Mouse (Mus musculus): ENCODE measurements at regions not wholly inside any gene's neighbourhood (a gene's known extent, or its start where the extent isn't known, plus 50 kb on each side); places are given as distances from the start of the nearest gene placed in this dataset.

DNA sequence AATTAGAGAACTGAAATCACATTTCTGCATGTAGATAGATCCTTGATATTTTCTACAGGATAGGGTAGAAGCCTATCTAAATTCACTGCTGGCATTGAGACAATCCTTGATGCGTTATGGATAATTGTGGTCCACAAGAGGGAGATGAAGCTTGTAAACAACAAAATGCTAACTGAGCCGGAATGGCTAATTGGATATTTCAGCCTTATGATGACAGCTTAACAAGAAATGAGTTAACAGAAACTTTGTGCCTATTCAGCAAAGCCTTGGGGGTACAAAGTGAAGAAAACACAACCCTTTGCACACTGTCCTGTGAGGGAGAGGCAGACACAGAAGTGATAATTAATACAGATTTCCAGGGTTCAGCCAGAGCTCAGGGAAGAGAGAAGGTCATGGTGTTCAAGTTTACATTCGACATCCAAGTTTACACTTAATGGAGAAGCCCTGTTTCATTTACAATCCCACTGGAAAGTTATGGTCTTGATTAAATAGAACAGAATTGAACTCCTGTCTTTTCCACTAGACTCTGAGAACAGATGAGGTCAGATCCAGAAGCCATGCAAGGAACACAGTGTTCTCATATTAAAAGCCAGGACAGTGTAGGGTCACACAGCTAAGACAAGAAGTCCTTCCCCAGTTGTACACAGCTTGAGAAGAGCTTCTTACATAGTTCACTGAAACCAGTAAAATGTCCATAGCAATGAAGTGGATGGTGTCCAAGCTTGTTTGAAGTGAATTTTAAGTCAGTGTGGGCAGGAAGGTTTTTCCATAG, 377.3 kb upstream of the Cd180 start:
- intact Hi-C loops (cut with DNase I), result no loop called here
- no peak for DNase-seq (ENCODE audit: low spot score in 2 of 2)

DNA sequence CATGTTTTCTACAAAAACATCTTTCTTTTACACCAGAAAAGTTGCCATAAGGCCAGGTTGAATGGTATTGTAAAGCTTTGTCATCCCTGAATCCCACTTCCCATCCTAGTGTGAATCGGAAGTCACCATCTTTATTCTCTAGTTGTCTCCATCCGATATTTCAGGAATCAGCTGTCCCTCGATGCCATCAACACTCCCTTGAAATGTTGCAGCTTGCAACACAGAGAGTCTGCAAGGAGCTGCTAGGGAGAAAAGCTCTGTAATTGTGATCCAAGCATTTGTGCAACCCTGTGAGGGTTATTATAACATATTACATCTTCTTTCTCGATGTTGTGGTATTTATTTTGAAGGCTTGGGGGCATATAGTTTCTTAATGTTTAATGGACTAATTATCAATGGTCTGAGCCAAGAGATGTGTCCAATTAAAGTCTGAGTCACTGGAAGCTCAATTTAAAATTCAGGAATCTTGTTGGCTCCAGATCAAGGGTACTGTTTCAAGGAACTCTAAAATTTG, 374.4 kb upstream of the Cd180 start:
- intact Hi-C loops (cut with DNase I), result no loop called here
- no peak for DNase-seq (ENCODE audit: low spot score in 2 of 2)

DNA sequence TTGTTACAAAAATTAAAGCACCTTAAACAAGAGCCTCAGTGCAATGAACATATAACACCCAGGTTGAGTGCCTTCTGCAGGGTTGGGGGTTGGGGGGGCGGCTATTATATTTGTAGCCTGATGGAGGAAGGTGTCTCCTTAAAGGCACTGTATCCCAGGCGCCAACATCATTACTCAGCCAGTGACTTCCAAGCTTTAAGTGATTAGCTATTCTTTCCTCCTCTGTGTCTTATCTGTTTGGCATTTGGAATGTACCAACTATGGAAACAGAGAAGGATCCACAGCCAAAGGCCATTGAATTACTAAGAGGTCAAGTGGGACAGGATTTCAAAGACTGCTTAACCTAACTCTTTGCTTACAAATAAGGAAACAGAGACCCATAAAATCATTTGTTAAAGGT, 373.9 kb upstream of the Cd180 start:
- intact Hi-C loops (cut with DNase I), result no loop called here

DNA sequence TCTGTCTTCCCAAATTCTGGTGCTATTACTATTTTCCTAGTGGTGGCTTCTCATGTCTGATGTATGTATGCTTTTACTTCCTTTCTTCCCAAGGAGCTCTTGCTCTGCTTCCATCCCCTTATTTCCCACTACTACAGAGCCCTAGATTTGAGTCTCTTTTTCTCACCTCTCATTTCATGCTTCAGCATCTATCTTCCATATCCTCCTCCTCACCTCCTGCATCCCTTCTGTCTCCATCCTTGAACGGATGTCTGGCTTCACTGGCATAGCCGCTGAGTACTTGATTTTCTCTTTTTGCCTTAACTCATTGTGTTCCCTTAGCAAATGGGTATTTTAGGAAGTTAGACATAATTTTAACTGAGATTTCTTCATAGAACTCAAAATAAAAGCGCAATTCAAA, 369.5 kb upstream of the Cd180 start:
- DNase-seq (ENCODE audit: low spot score in 2 of 2), result peak; percentile 5 to 84
- intact Hi-C loops (cut with DNase I), result loop anchor here (5.0 kb wide), 1 partner anchor 412 kb away; no protein-coding TSS in a partner anchor

More for the DNA sequence above, 373.9 kb upstream of the Cd180 start:
- DNase-seq (ENCODE audit: low spot score in 2 of 2), result no peak

DNA sequence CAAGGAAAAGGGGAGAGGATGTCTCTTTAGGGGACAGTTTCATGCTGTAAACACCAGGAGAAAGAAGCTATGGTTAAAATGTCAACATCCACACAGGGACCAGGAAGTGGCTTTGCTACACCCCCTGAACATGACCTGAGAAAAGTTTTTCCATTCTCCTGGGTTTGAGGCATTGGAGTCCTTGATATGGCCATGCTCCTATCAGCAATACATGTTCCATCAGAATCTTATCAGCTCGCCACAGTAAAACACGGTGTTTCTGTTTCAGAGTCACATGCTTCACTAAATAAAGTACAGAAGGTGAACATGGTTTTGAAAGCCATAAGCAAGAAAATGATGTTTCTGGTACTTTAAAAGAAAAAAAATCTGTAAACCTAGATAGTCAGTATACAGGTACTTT, 367.4 kb upstream of the Cd180 start:
- no peak for DNase-seq (ENCODE audit: low spot score in 2 of 2)
- intact Hi-C loops (cut with DNase I), result no loop called here

DNA sequence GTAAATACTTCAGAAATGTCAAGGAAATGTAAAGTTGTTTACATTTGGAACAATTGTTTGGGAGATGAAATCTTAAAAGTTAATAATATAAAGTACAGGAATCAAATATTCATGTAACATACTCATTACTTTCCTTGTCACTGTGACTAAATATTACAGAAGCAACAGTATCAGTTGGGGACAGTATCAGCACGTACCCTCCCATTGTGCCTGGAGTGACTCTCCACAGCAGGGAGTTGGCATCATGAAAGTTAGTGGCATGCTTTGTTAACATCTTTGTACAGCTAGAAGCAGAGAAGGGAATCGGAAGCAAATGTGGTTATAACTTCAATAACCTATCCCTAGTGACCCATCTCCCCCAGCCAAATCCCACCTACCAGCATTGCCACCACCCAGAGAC, 366.8 kb upstream of the Cd180 start:
- intact Hi-C loops (cut with DNase I), result no loop called here

DNA sequence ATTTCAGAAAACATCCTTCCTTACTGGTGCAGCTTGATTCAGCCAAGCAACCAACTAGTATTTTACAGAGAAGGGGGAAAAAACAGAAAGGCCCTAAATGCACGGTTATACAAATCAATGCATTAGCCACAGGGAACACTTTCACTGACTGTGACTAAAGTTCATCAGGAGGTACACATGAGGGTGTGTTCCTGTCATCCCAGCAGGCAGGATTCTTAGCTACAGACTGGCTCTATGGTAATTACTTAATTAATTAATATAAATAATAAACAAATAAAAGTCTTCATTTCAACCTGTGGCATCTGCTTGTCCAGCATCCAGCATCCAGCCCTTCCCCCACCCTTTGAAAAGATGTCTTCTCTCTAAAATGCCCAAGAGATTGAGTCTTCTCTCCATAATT, 359.7 kb upstream of the Cd180 start:
- peak in 1 of 2 experiments; percentile 3 for DNase-seq (ENCODE audit: low spot score in 2 of 2)
- intact Hi-C loops (cut with DNase I), result no loop called here

More for the DNA sequence above, 366.8 kb upstream of the Cd180 start:
- no peak for DNase-seq (ENCODE audit: low spot score in 2 of 2)

DNA sequence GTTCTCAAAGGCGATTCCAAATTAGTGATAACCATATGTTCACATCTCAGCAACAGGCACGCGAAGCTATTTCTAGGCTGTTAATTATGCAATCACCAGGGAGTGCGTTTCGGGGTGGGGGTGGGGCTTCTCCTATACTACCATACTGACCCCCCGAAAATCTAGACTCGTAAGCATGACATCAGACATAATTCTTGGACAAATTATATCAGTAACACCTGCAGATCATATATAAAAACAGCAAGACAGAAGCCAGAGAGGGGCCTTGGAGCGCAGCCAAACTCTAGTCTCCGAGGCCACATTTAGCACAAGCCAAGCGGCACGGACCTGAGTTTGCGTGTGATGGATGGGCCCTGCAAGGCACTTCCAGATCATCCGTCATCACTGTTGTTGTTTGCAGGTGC, 359.2 kb upstream of the Cd180 start:
- intact Hi-C loops (cut with DNase I), result no loop called here
- DNase-seq (ENCODE audit: low spot score in 2 of 2), result peak; percentile 44 to 56

DNA sequence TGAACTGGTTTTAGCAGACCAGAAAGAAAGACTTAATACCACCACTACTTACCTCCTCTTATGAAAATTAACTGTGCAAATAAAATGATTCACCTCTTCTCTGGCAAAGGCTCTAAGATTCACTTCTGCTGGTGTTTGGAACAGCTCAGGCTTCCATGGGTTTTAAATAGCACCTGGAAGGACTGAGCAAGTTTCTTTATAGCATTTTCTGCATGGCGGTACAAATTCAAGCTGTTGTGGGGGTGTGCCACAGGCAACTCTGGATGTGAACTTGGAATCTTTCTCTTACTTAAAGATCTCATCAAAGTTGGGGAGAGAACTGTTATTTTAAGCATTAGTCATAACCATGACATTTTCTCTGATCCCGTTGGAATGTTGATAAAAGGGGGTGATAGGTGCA, 350.1 kb upstream of the Cd180 start:
- intact Hi-C loops (cut with DNase I), result no loop called here
- DNase-seq (ENCODE audit: low spot score in 2 of 2), result peak; percentile 29 to 87

DNA sequence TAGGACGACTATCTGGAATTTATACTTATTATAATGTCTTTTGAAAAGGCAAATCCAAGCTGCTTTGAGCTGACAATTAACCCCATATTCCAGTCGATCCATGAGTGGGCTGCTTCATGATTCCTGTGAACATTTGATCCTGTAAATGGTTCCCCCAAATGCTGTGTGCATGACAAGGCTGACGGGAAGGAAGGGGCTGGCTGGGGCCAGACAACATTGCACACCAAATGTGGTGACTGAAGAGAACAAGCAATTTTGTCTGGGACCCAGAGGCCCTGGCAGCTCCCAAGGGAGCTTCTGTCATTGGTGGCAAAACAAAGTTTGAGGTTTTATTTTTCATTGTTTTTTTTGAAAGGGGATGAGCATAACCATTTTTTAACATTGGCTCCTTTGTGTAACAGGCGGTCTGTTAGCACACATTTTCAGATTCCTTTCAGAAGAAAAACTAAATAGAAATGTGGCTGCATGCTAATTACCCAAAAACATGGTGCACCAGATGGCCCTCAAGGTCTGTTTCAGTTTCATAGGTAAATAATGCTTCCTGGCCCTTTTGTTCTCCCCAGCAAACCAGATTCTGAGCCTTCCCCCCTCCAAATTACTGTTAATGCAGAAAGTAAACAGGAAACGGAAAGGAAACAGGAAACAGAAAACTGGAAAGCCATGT, 348.6 kb upstream of the Cd180 start:
- intact Hi-C loops (cut with DNase I), result no loop called here
- peak in 1 of 2 experiments; percentile 37 for DNase-seq (ENCODE audit: low spot score in 2 of 2)

DNA sequence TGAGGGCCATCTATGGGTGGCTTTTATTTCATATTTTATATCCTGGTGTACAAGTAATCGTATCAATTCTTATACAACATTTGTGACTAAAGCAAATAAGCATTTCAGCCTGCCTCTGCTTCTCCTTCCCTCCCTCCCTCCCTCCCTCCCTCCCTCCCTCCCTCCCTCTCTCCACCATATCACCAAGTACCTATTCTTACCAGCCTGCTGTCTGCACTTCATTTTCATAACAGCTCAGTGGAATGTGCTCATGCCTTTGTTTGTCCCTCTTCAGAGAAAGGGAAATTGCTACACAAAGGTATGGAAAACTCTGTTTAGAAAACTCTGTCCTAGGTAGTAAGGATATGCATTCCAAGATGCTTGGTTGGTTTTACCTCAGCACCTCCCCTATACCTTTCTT, 343.9 kb upstream of the Cd180 start:
- intact Hi-C loops (cut with DNase I), result no loop called here

DNA sequence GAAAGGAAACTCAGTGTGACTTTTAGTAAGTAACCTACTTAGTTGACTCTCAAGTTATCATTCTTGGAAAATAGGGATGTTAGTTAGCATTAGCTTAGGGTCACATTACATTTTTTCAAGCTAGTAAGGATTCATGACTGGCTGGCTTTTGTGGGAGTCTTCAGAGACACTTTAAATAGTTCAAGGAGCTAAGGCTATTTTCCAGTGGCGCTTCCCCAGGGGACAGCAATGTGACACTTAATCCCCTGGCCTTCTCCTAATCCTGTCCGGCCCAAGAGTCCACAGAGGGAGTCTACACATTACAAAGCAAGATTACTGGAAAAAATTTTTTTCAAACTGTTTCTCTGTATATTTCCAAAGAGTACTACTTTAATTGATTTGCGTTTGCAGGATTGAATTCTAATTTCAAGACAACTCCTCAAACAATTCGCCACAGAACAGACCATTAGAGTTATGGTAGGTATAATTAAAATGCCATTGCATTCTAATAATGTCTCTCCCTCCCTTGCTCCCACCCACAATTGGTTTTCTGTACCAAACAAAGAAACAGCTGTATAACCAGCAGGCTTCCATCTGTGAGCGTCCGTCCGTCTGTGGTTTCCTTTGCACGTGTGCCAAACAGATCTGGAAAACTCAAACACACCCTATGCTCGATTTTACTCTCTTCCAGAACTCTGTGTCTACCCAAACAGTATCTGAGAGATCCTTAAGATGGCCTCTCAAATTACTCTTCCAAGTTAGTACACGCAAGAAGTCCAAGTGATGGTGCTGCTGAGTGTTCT, 341.1 kb upstream of the Cd180 start:
- no peak for DNase-seq (ENCODE audit: low spot score in 2 of 2)
- intact Hi-C loops (cut with DNase I), result loop anchor here (10.0 kb wide), 1 partner anchor 107 kb away; no protein-coding TSS in a partner anchor

More for the DNA sequence above, 343.9 kb upstream of the Cd180 start:
- DNase-seq (ENCODE audit: low spot score in 2 of 2), result no peak

DNA sequence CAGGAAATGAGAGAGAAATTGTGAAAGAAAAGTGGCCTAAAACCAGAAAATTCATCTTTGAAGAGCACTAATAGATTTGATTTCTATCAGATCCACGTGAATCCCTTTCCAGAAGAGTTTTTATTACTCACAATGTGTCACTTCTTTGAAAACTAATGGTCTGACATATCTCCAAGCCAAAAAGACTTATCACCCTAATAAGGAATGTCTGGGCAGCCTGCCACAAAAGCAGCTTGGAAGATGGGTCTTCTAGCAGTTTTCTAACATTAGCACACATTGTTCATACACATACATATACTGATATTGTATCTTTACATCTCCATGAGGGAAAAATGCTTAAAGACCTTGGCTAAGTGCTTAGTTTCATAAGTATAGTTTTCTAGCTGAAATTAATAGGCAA, 337.8 kb upstream of the Cd180 start:
- intact Hi-C loops (cut with DNase I), result loop anchor here (10.0 kb wide), 1 partner anchor 111 kb away; no protein-coding TSS in a partner anchor
- no peak for DNase-seq (ENCODE audit: low spot score in 2 of 2)

DNA sequence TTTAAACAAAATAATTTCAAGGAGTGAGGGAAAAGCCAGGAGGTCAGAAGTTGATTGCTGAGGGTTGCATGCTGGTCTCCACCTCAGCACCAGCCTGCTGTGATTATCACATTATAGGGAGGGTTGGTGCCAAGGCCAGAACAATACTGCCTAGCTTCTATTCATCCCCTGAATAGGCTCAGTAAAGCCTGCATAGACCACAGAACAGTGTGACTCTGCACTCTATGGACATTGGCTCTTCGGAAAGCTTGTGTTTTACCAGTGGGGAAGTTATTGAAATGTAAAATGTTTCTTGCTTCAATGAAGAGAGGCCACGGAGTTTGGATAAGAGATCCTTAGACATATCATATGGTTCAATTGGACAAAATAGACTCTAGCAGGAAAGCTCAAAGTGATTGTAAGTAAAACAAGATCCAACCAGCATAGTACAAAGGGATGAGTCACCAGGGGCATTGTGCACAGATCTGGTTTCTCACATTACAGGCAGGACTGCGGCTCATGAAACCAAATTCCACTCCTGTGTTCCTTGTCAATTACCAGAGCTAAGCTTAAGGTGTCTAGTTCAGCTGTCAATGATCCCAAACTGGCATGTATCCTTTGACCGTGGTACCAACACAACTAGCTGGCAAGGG, 320.8 kb upstream of the Cd180 start:
- no peak for DNase-seq (ENCODE audit: low spot score in 2 of 2)
- intact Hi-C loops (cut with DNase I), result no loop called here

DNA sequence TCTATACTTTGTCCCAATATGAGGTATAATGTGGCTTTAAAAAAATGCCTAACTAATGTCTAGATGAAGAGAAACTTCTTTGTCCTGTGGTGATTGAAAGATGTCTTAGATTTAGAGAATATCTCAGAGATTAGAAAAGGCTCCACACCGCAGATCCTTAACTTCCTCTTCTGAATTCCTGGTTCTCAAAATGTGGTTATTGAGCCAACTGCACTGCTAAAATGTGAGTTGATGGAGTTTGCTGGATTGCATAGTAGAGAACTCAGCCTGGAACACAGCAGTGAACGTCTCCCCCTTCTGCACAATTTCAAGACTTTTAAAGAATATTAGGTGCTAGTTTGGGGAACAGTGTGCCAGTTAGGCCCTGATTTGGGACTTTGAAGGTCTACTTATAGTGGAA, 312.7 kb upstream of the Cd180 start:
- DNase-seq (ENCODE audit: low spot score in 2 of 2), result no peak
- intact Hi-C loops (cut with DNase I), result no loop called here

DNA sequence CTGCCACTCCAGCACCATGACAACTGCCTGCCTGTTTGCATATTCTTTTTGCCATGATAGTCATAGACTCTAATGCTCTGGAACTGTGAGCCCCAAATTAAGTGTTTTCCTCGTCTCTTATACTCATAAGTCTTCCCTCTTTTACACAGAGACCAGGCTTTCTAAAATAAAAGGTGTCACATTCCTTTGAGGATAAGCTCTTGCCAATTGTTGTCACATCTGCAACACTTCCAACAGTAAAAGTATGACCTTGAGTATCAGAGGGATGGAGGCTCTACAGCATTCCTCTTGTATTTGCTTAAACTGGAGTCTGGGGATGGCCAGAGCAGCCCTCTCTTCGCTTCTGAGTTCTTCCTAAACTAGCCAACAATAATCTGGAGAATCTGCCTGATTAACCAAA, 301.4 kb upstream of the Cd180 start:
- intact Hi-C loops (cut with DNase I), result no loop called here
- DNase-seq (ENCODE audit: low spot score in 2 of 2), result no peak

DNA sequence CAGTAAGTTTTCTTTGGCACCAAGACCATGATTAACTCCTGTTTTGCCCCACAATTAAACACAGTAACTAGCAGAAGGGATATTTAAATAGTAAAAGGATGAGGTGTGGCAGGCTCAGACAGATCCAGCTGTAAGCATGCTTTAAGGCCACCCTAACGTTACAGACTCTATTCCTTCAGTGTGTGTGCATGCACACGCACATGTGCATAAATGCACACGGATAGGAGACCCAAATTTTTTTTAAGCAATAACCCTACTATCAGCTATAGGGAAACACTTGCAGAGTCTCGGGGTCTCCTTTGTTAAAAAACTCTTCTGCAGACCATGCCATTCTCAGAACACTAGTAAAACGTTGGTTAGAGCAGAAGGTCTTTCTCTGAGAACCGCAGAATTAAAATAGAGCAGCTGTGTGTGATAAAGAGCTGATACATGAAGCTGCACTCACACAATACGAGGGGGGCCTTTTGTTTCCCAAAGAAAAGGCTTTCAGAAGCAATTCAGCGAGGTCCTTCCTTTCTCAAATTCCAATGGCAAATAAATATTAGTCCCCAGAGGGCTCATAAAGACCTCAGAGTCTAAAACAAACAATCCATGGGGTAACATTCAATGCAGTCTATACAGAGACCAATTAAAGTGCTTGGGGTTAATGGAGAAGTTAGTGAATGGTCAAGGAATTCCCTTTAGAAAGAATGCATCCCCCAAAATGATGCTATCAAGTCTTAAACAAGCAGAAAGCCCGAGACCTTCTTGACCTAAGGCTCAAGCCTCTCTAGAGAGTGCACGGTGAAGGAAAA, 300.3 kb upstream of the Cd180 start:
- no peak for DNase-seq (ENCODE audit: low spot score in 2 of 2)
- intact Hi-C loops (cut with DNase I), result no loop called here

DNA sequence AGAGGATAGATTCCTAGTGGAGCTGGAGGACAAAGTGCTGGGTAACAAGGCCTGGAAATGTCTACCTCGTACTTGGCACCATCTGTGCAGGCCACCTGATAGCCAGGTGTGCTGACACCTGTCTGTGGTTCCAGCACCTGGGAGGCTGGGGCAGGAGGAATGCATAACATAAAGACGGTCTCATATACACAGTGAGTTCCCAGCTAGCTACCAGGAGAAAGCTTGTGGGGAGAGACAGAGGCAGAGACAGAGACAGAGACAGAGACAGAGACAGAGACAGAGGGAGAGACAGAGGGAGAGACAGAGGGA, 299.7 kb upstream of the Cd180 start:
- no peak for DNase-seq (ENCODE audit: low spot score in 2 of 2)
- intact Hi-C loops (cut with DNase I), result no loop called here

DNA sequence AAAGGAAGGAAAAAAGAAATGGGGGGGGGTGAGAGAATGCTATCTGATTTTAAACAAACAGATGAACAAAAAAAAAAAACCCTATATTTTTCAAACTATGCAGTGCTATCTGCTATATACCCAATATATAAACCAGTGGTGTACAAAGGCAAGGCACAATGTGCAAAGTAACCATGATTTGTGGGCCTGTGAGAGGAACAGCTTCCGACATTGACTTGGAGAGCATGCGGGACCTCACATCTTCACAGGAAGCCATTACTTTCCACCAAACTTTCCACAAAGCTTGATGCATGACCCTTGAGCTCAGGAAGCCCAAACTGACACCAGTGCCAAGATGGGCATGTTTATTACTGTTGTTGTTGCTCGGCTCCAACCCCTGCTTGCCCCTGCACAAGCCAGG, 299.3 kb upstream of the Cd180 start:
- intact Hi-C loops (cut with DNase I), result no loop called here
- DNase-seq (ENCODE audit: low spot score in 2 of 2), result no peak

Measured in left cerebral cortex, postnatal 25 days (tissue).